Mouse (Mus musculus) kidney, adult 2 months (tissue): ENCODE measurements around the gene 1300017J02Rik.

Experiments used
- CTCF ChIP-seq: fragments of 200-500 bp; conservative IDR thresholded peaks from 2 replicates; pipeline ENCODE4 v1.5.1; 2011; ENCODE audit warnings: low read depth, mild to moderate bottlenecking, control low read depth, low read length, moderate library complexity, mixed read lengths; ENCODE audit not compliant: insufficient read depth, insufficient read length
- POLR2A ChIP-seq: fragments of 200-500 bp; IDR thresholded peaks from one replicate; pipeline ENCODE4 v1.6.1; 2011; ENCODE audit warnings: low read depth, low read length, control low read depth

- TF ChIP-seq POLR2A (no peak), CTCF (no peak)
Measured at GRCm38 (mm10) chr9:103347045-103347444, 42.2 kb upstream of the 1300017J02Rik start.
